Mouse (Mus musculus) olfactory bulb, adult 2 months (tissue): ENCODE data around the gene Cpz. TPM values are rescaled to one million over a fixed set of nuclear protein-coding genes. Genes with fewer than 3 reads are reported as not detected.
A peak's percentile ranks its signal among the peaks of the same experiment; 100 is the strongest.

Experiments
- H3K27ac ChIP-seq: fragments of 200-500 bp; 2 replicates; pipeline ENCODE4 v1.5.1; 2012; ENCODE audit warnings: low read depth, low read length; ENCODE audit not compliant: insufficient read depth
- H3K4me1 ChIP-seq: fragments of 200-500 bp; 2 replicates; pipeline ENCODE4 v1.6.1; 2012; ENCODE audit warnings: low read length; ENCODE audit not compliant: control insufficient read depth, insufficient read depth
- H3K4me3 ChIP-seq: fragments of 200-500 bp; 2 replicates; pipeline ENCODE4 v1.5.1; 2012; ENCODE audit warnings: mild to moderate bottlenecking, low read depth, low read length, moderate library complexity; ENCODE audit not compliant: insufficient read depth
- CTCF ChIP-seq: fragments of 200-500 bp; IDR thresholded peaks from 2 replicates; pipeline ENCODE4 v1.5.1; 2012; ENCODE audit warnings: low read depth, mild to moderate bottlenecking, low read length, moderate library complexity; ENCODE audit not compliant: insufficient read depth
- POLR2A ChIP-seq: fragments of 200-500 bp; IDR thresholded peaks from 2 replicates; pipeline ENCODE4 v1.6.1; 2012; ENCODE audit warnings: mild to moderate bottlenecking, low read depth, low read length, moderate library complexity; ENCODE audit not compliant: insufficient read depth
- WGBS: fragments of 180-500 bp; shearing (Covaris S2); methylation state at CpG from one replicate; pipeline ENCODE4 v1.1.7; 2018; 5-methylcytosine and 5-hydroxymethylcytosine counted together
- polyA plus RNA-seq: library from polyadenylated mRNA; stranded (reverse); fragments of >200 nt; gene quantifications from 2 replicates; pipeline ENCODE4 v1.2.4, GENCODE M21; 2012; ENCODE audit warnings: low replicate concordance; ENCODE audit not compliant: missing spikeins, insufficient read depth, insufficient read length

The Cpz gene
- polyA plus RNA-seq, 1 experiment = not detected

DNA sequence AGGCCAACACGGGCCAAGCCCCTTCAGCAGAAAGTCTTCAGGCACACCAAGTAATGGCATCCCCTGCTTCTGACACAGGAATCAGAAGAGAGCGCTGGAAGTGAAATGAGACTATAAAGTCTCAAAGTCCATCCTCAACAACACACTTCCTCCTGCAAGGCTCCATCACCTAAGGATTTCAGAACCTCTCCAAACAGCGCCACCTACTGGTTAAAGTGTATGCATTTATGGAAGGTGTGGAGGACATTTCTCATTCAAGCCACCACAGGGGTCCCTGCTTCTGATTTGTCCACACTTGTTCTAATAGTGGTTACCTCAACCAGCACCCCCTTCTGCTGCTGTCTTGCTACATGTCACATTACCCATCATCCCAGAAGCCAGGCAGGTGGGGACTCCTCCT, 10.8 kb upstream of the Cpz start:
- 68% methylated on average over 3 of the region's 3 CpGs for WGBS
- no peak overlapping the region for H3K27ac ChIP-seq
- no peak overlapping the region for H3K4me3 ChIP-seq
- TF ChIP-seq POLR2A = no peak
- TF ChIP-seq CTCF = no peak
- H3K4me1 ChIP-seq = no peaks in the 10 kb centered on the region

GRCm38 (mm10) chr5:35531586-35531985, 6.1 kb upstream of the Cpz start:
- 25% methylated on average over 10 of the region's 10 CpGs for WGBS
- TF ChIP-seq POLR2A = no peak
- no peak for TF ChIP-seq CTCF
- H3K27ac ChIP-seq = no peak overlapping the region
- no peaks in the 10 kb centered on the region for H3K4me1 ChIP-seq
- H3K4me3 ChIP-seq = no peak overlapping the region

- H3K27ac ChIP-seq = no peak overlapping the region
- 21% methylated on average over 4 of the region's 4 CpGs for WGBS
- no peak overlapping the region for H3K4me3 ChIP-seq
- TF ChIP-seq POLR2A = no peak
- TF ChIP-seq CTCF = peak; percentile 56; the same call in 1 of the 2 replicates
- H3K4me1 ChIP-seq = peaks cover 5% of the 10 kb centered on the region
Measured at GRCm38 (mm10) chr5:35530442-35530841, 4.9 kb upstream of the Cpz start.

DNA sequence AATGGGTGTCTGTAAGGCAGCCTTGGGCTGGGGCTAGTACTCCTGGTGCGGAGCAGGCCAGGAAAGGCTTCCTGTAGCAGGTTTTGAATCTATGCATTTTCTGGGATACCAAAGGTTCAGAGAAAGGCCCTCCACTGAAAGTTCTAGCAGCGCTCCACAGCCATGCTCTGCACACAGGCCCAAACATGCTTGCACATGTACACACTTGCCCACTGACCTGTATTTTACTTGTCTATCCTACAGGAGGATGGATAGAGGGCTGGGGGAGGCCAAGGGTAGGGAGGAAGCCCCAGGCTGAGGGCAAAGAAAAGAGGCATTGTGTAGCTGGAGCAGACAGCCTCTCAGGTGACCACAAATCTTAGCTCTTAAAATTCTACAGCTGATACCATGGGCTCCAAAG, 1.1 kb downstream of the Cpz start:
- Histone ChIP-seq H3K27ac (no peak overlapping the region), H3K4me1 (peaks cover 13% of the 10 kb centered on the region), H3K4me3 (no peak overlapping the region)
- WGBS = 84% methylated on average over 2 of the region's 2 CpGs
- TF ChIP-seq POLR2A = no peak
- no peak for TF ChIP-seq CTCF

DNA sequence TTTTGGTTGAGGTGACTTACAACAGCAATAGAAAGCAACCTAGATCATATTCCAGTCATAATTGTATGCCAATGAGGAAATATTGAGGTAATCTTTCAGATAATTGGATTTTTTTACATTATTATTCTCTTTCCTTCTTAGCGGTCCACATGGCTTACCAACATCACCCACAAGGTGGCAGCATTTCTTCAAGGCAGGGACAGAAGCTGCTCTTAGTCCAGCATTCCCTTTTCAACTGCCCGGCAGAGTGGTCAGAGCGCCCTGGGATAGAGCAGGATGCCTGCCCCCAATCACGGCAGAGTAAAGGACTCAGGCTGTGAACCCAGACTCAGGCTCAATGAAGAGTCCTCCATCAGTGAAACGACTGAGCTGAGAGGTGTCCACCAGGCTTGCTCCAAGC, 1.8 kb downstream of the Cpz start:
- TF ChIP-seq POLR2A (no peak), CTCF (0 out of 2 replicates have a peak, but pooled peaks have one; percentile 13)
- Histone ChIP-seq H3K27ac (no peak overlapping the region), H3K4me1 (peaks cover 13% of the 10 kb centered on the region), H3K4me3 (no peak overlapping the region)
- 4% methylated on average over 5 of the region's 5 CpGs for WGBS

DNA sequence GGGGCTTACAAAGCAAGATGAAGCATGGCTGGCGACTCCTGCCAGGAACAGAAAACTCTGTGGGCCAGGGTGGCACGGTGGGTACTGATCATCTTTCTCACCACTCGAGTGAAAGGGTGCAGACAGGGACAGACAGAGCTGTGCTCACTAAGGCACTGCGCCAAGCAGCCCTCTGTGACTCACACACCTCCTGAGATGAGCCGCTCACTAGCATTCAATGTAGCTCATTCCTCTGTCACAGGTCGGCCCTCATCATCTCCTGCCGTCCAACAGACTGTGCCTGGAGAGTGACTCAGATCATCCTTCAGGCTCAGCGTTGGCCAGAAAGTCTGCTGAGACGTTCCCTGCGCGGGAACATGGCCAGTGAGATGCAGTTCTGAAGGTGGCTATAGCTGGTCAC, 8.7 kb downstream of the Cpz start:
- Histone ChIP-seq H3K4me3 (no peak overlapping the region), H3K27ac (no peak overlapping the region), H3K4me1 (0 out of 2 replicates have a peak, but pooled peaks cover 3% of the 10 kb centered on the region)
- 77% methylated on average over 11 of the region's 11 CpGs for WGBS
- TF ChIP-seq POLR2A (no peak), CTCF (no peak)

- TF ChIP-seq POLR2A (no peak), CTCF (peak; percentile 69)
- WGBS = 22% methylated on average over 5 of the region's 5 CpGs
- no peak overlapping the region for H3K27ac ChIP-seq
- no peaks in the 10 kb centered on the region for H3K4me1 ChIP-seq
- no peak overlapping the region for H3K4me3 ChIP-seq
Measured at GRCm38 (mm10) chr5:35510589-35510988, 14.9 kb downstream of the Cpz start.

GRCm38 (mm10) chr5:35505016-35505415, 20.5 kb downstream of the Cpz start:
- Histone ChIP-seq H3K4me1 (no peaks in the 10 kb centered on the region), H3K4me3 (no peak overlapping the region), H3K27ac (no peak overlapping the region)
- TF ChIP-seq POLR2A (no peak), CTCF (no peak)
- 87% methylated on average over 7 of the region's 7 CpGs for WGBS

DNA sequence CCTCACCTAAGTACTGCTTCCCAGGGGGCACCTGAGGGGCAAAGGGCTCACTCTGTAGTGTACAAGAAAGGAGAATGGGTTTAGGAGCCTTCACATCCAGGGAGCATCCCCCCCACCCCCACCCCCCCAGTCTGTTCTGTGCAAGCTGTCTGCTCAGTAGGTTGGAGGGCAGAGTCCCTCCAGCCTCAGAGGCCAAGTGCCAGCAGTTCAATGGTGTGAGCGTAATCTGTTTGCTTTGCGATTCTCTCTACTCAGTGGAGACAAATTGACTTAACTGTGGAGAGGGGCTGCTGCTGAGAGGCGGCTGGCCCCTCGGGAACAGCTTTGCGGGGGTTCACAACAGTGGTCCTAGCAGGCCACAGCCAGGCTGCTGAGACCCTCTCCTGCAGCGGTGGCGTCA, 28.2 kb downstream of the Cpz start:
- TF ChIP-seq POLR2A (no peak), CTCF (no peak)
- Histone ChIP-seq H3K4me1 (no peaks in the 10 kb centered on the region), H3K4me3 (no peak overlapping the region), H3K27ac (no peak overlapping the region)
- 58% methylated on average over 7 of the region's 7 CpGs for WGBS

- 73% methylated on average over 5 of the region's 5 CpGs for WGBS
- no peak overlapping the region for H3K27ac ChIP-seq
- TF ChIP-seq POLR2A (no peak), CTCF (no peak)
- H3K4me3 ChIP-seq = no peak overlapping the region
- no peaks in the 10 kb centered on the region for H3K4me1 ChIP-seq
Measured at GRCm38 (mm10) chr5:35495989-35496388, 29.5 kb downstream of the Cpz start.
